In genomic region chr13:24525551-24525950, GRCm38 (mm10) we compare ENCODE assay signal across 15 mouse cellular contexts.
"Had no signal": no experiment of that assay in that cellular context is flagged by ENCODE, and none has a peak within 500 bp of the region (broad histone marks: within the 10 kb centered on the region; RNA-seq: fewer than 3 reads in every experiment).

No protein-coding gene starts in this region.

- DNase-seq: gastrocnemius, adult 2 months; gastrocnemius, postnatal 10 days; gastrocnemius, postnatal 25 days; heart, adult 2 months; heart, postnatal 10 days; heart, postnatal 4 days; kidney, adult 18-20 months; kidney, adult 8-10 months; kidney, postnatal 10 days; kidney, postnatal 25 days; kidney, postnatal 4 days; layer of hippocampus, adult 9-11 months; layer of hippocampus, postnatal 36 days; liver; liver, embryonic 13.5 days had no signal
